Mouse (Mus musculus) liver, adult 2 months (tissue): ENCODE data around the gene E130308A19Rik.

Experiments used
- CTCF ChIP-seq: fragments of 200-500 bp; IDR thresholded peaks from 2 replicates; pipeline ENCODE4 v1.5.1; 2011; ENCODE audit warnings: low read depth, low read length, control low read depth
- POLR2A ChIP-seq: fragments of 200-500 bp; IDR thresholded peaks from 2 replicates; pipeline ENCODE4 v1.6.1; 2011; ENCODE audit warnings: low read length, control low read depth; ENCODE audit not compliant: insufficient read depth; ENCODE audit errors: extremely low read depth

DNA sequence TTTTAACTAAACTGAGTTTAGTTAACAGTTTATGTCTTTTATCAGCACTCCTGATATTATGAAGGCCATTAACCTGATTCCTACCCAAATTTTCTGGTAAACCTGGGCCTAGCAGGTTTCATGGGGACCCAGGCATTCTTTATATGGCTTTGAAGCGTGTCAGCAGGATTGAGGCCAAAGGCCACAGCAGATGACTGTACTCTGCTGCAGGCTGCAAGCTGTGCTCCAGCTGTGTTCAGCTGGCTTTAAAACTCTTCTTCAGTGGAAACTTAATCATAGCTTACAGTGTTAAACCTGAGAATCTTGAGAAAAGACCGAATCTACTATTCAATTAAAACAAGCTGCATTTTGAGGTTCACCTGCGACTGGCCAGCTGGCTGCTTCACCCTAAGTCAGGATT lies 71.9 kb downstream of the E130308A19Rik start:
- TF ChIP-seq POLR2A (no peak), CTCF (no peak)
